Mouse (Mus musculus): ENCODE measurements around the gene Riox2. TPM values are rescaled to one million over a fixed set of nuclear protein-coding genes. Genes with fewer than 3 reads are reported as not detected.
"Not testable (repeated sequence)": the region's sequence is repeated elsewhere in the genome, so short reads cannot be mapped to it uniquely, and the experiment has no call there.

Riox2 gene
- 36.9 and 39.4 TPM in 2 replicates for polyA plus RNA-seq (2015; fragmentation: Nextera tagmentation; extraction: Ambion mirVana)

- Histone ChIP-seq H3K27ac (peak within 1 kb of the TSS; percentile 48), H3K4me1 (peaks cover 15% of the 10 kb centered on the region), H3K27me3 (no peaks in the 10 kb centered on the region), H3K36me3 (peaks cover 14% of the 10 kb centered on the region), H3K9me3 (replicated peaks) (no peaks in the 10 kb centered on the region), H3K9ac (peak within 1 kb of the TSS; percentile 40), H3K4me2 (peak within 1 kb of the TSS; percentile 66), H3K4me3 (replicated peaks) (peak within 1 kb of the TSS; percentile 69)
- peak; percentile 96 for ATAC-seq (replicated peaks; ENCODE audit: low FRiP score)
- WGBS: under 1% methylated on average over 48 of the region's 56 CpGs
These were observed at the start of gene Riox2 for GRCm38 (mm10) chr16:59471637-59472278. Gene Riox2, plus strand, starts transcription at chr16:59471775.

- 82% methylated on average over 7 of the region's 7 CpGs for WGBS
- no peak overlapping the region for H3K9ac ChIP-seq
- ATAC-seq (replicated peaks; ENCODE audit: low FRiP score): no peak
These were observed 43.6 kb upstream of the Riox2 start for GRCm38 (mm10) chr16:59427960-59428359.

GRCm38 (mm10) chr16:59433181-59433580 lies 38.4 kb upstream of the Riox2 start:
- ATAC-seq (replicated peaks; ENCODE audit: low FRiP score): no peak
- Histone ChIP-seq H3K27me3 (no peaks in the 10 kb centered on the region), H3K9ac (no peak overlapping the region), H3K4me2 (no peak overlapping the region), H3K4me1 (no peaks in the 10 kb centered on the region), H3K36me3 (no peaks in the 10 kb centered on the region), H3K9me3 (replicated peaks) (no peaks in the 10 kb centered on the region), H3K27ac (no peak overlapping the region), H3K4me3 (replicated peaks) (no peak overlapping the region)
- 81% methylated on average over 11 of the region's 11 CpGs for WGBS

More at GRCm38 (mm10) chr16:59427960-59428359, 43.6 kb upstream of the Riox2 start:
- Histone ChIP-seq H3K4me1 (no peaks in the 10 kb centered on the region), H3K4me2 (no peak overlapping the region), H3K27me3 (no peaks in the 10 kb centered on the region), H3K9me3 (replicated peaks) (no peaks in the 10 kb centered on the region), H3K36me3 (no peaks in the 10 kb centered on the region), H3K27ac (no peak overlapping the region), H3K4me3 (replicated peaks) (no peak overlapping the region)

GRCm38 (mm10) chr16:59444880-59445559 lies 26.6 kb upstream of the Riox2 start:
- Histone ChIP-seq H3K36me3 (no peaks in the 10 kb centered on the region), H3K4me1 (no peaks in the 10 kb centered on the region), H3K4me2 (no peak overlapping the region), H3K27ac (no peak overlapping the region), H3K9ac (no peak overlapping the region), H3K27me3 (no peaks in the 10 kb centered on the region), H3K4me3 (replicated peaks) (no peak overlapping the region), H3K9me3 (replicated peaks) (no peaks in the 10 kb centered on the region)
- ATAC-seq (replicated peaks; ENCODE audit: low FRiP score): peak; percentile 88
- WGBS: 33% methylated on average over 7 of the region's 7 CpGs

GRCm38 (mm10) chr16:59448181-59448580 lies 23.4 kb upstream of the Riox2 start:
- H3K36me3 ChIP-seq: no peaks in the 10 kb centered on the region
- ATAC-seq (replicated peaks; ENCODE audit: low FRiP score): no peak
- H3K4me3 ChIP-seq (replicated peaks): no peak overlapping the region
- H3K9me3 ChIP-seq (replicated peaks): no peaks in the 10 kb centered on the region
- no peak overlapping the region for H3K27ac ChIP-seq
- H3K9ac ChIP-seq: no peak overlapping the region
- peaks cover 3% of the 10 kb centered on the region; the same call in 1 of the 2 replicates for H3K4me1 ChIP-seq
- H3K4me2 ChIP-seq: no peak overlapping the region
- WGBS: 97% methylated on average over 1 of the region's 1 CpGs
- H3K27me3 ChIP-seq: no peaks in the 10 kb centered on the region

- Histone ChIP-seq H3K4me2 (no peak overlapping the region), H3K27ac (no peak overlapping the region), H3K4me3 (replicated peaks) (no peak overlapping the region), H3K9ac (no peak overlapping the region), H3K4me1 (peaks cover 3% of the 10 kb centered on the region; the same call in 1 of the 2 replicates), H3K36me3 (no peaks in the 10 kb centered on the region), H3K9me3 (replicated peaks) (no peaks in the 10 kb centered on the region), H3K27me3 (no peaks in the 10 kb centered on the region)
- no peak for ATAC-seq (replicated peaks; ENCODE audit: low FRiP score)
These were observed 22.5 kb upstream of the Riox2 start for GRCm38 (mm10) chr16:59449092-59449491.

- Histone ChIP-seq H3K9ac (no peak overlapping the region), H3K9me3 (replicated peaks) (no peaks in the 10 kb centered on the region), H3K4me3 (replicated peaks) (no peak overlapping the region), H3K4me1 (peaks cover 3% of the 10 kb centered on the region; the same call in 1 of the 2 replicates), H3K27me3 (no peaks in the 10 kb centered on the region), H3K36me3 (no peaks in the 10 kb centered on the region), H3K27ac (peak overlapping the region; percentile 37; the same call in 1 of the 2 replicates), H3K4me2 (no peak overlapping the region)
- 70% methylated on average over 5 of the region's 5 CpGs for WGBS
- peak; percentile 75; the same call in 1 of the 2 replicates for ATAC-seq (replicated peaks; ENCODE audit: low FRiP score)
These were observed 19.8 kb upstream of the Riox2 start for GRCm38 (mm10) chr16:59451813-59452212.

- H3K4me1 ChIP-seq; H3K27me3 ChIP-seq; H3K4me2 ChIP-seq; H3K9me3 ChIP-seq (replicated peaks); H3K4me3 ChIP-seq (replicated peaks); H3K9ac ChIP-seq; H3K36me3 ChIP-seq; H3K27ac ChIP-seq: not testable (repeated sequence)
- ATAC-seq (replicated peaks; ENCODE audit: low FRiP score): 0 out of 2 replicates have a peak, but pooled peaks have one; percentile 22
- 75% methylated on average over 5 of the region's 5 CpGs for WGBS
These were observed 12.2 kb upstream of the Riox2 start for GRCm38 (mm10) chr16:59459259-59459861.

- no peak overlapping the region for H3K4me3 ChIP-seq (replicated peaks)
- no peak for ATAC-seq (replicated peaks; ENCODE audit: low FRiP score)
- H3K27me3 ChIP-seq: no peaks in the 10 kb centered on the region
- WGBS: 49% methylated on average over 4 of the region's 4 CpGs
- no peak overlapping the region for H3K4me2 ChIP-seq
- H3K9me3 ChIP-seq (replicated peaks): 0 out of 2 replicates have a peak, but pooled peaks cover 5% of the 10 kb centered on the region
- H3K9ac ChIP-seq: no peak overlapping the region
- no peak overlapping the region for H3K27ac ChIP-seq
- H3K36me3 ChIP-seq: no peaks in the 10 kb centered on the region
- H3K4me1 ChIP-seq: no peaks in the 10 kb centered on the region
These were observed 8.0 kb upstream of the Riox2 start for GRCm38 (mm10) chr16:59463567-59463966.

- Histone ChIP-seq H3K9me3 (replicated peaks) (0 out of 2 replicates have a peak, but pooled peaks cover 5% of the 10 kb centered on the region), H3K27me3 (no peaks in the 10 kb centered on the region), H3K4me2 (no peak overlapping the region), H3K9ac (no peak overlapping the region), H3K36me3 (no peaks in the 10 kb centered on the region), H3K4me3 (replicated peaks) (no peak overlapping the region), H3K4me1 (no peaks in the 10 kb centered on the region), H3K27ac (no peak overlapping the region)
- no peak for ATAC-seq (replicated peaks; ENCODE audit: low FRiP score)
- WGBS: 84% methylated on average over 6 of the region's 6 CpGs
These were observed 7.6 kb upstream of the Riox2 start for GRCm38 (mm10) chr16:59463973-59464372.

GRCm38 (mm10) chr16:59469846-59470245 lies 1.7 kb upstream of the Riox2 start:
- H3K27ac ChIP-seq: no peak overlapping the region
- 73% methylated on average over 1 of the region's 1 CpGs for WGBS
- H3K9ac ChIP-seq: no peak overlapping the region
- no peak overlapping the region for H3K4me2 ChIP-seq
- H3K4me1 ChIP-seq: peaks cover 15% of the 10 kb centered on the region
- H3K9me3 ChIP-seq (replicated peaks): 0 out of 2 replicates have a peak, but pooled peaks cover under 1% of the 10 kb centered on the region
- H3K4me3 ChIP-seq (replicated peaks): no peak overlapping the region
- ATAC-seq (replicated peaks; ENCODE audit: low FRiP score): no peak
- no peaks in the 10 kb centered on the region for H3K36me3 ChIP-seq
- H3K27me3 ChIP-seq: no peaks in the 10 kb centered on the region

- H3K9me3 ChIP-seq (replicated peaks): no peaks in the 10 kb centered on the region
- peak overlapping the region; percentile 69 for H3K4me3 ChIP-seq (replicated peaks)
- peaks cover 22% of the 10 kb centered on the region for H3K36me3 ChIP-seq
- H3K4me1 ChIP-seq: peaks cover 15% of the 10 kb centered on the region
- peak overlapping the region; percentile 66 for H3K4me2 ChIP-seq
- ATAC-seq (replicated peaks; ENCODE audit: low FRiP score): peak; percentile 31; the same call in 1 of the 2 replicates
- no peak overlapping the region for H3K27ac ChIP-seq
- H3K9ac ChIP-seq: peak overlapping the region; percentile 40
- H3K27me3 ChIP-seq: no peaks in the 10 kb centered on the region
- 48% methylated on average over 6 of the region's 6 CpGs for WGBS
These were observed 971 bp downstream of the Riox2 start for GRCm38 (mm10) chr16:59472546-59472945.
